Mouse (Mus musculus): Measurements from ENCODE around the gene Atp8a1. TPM values are rescaled to one million over a fixed set of nuclear protein-coding genes. Genes with fewer than 3 reads are reported as not detected.

Atp8a1 gene
- polyA plus RNA-seq, 1 experiment = 20.6 TPM

DNA sequence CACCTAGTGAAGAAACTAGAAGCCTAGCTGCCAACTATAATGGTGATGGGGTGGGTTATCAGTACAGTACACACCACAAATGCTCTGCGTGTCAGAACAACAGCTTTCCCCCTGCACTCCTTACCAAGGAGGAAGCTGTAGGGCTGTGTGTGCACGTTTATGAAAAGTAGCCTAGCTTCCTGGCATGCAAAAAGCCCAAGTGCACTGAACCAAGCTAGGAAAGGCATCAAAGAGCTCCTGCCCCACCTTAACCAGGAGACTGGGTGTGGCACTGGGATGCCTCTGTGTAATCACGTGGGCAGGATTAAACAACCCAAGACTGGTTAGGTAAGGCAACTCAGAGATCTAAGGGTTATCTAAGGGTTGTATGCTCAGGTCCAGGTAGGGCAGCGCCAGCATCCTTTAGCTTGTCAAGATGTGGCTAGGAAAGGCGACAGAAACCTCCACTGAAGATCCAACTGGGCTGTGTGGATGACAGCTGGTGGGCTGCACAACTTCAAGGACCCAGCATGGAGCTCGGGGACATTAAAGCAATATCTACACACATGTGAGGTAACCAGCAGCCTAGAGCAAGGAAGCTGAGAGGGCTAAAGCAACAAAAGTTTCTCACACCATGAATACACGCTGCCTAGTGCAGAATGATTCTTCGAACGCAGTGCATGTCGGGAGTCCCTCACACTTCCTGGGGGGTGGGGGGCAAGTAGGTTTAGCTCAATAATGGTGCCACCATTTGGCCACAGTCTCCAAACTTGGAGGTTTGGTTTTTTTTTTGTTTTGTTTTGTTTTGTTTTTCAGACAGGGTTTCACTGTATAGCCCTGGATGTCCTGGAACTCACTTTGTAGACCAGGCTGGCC, 15.7 kb downstream of the Atp8a1 start:
- no peak overlapping the region for H3K4me3 ChIP-seq (ENCODE audit: low read depth, low read length)
- no peaks in the 10 kb centered on the region; the same call in 1 of the 2 replicates for H3K36me3 ChIP-seq (ENCODE audit: control insufficient read depth, insufficient read depth, low read length, poor library complexity, severe bottlenecking)
- H3K9ac ChIP-seq (ENCODE audit: low read depth, poor library complexity, severe bottlenecking) = no peak overlapping the region
- H3K4me1 ChIP-seq (ENCODE audit: control insufficient read depth, insufficient read depth, low read length) = peaks cover 2% of the 10 kb centered on the region
- H3K27ac ChIP-seq (ENCODE audit: insufficient read depth, low read length) = no peak overlapping the region
- peaks cover 7% of the 10 kb centered on the region for H3K9me3 ChIP-seq (replicated peaks; ENCODE audit: control insufficient read depth, insufficient read depth, low read length, poor library complexity, severe bottlenecking)
- no peaks in the 10 kb centered on the region for H3K27me3 ChIP-seq (ENCODE audit: control insufficient read depth, insufficient read depth, low read length, poor library complexity, severe bottlenecking)
- TF ChIP-seq EP300 (IDR thresholded peaks at IDR 0.05; ENCODE audit: insufficient read depth, low read depth, low read length) = no peak
- TF ChIP-seq POLR2A (IDR thresholded peaks at IDR 0.05; ENCODE audit: insufficient read depth, low read length) = no peak
- no peak for TF ChIP-seq CTCF (IDR thresholded peaks at IDR 0.05; ENCODE audit: low read depth, low read length)

DNA sequence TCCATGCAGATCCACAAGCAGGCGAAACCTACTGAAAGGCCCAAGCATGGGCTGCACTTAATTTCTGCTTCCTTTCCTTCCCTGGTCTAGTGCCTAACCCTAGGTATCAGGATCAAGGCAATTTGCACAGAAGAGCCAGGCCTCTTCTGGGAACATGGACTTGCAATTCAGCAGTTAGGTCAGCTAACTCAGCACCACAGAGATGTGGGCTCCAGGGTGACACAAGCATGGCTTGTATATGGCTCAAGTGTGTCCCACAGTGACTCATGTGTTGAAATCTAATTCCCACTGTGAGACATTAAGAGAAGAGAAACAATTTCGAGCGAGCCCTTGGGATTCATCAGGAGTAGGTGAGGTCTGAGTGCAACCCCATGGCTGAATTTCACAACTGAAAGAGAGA, 18.9 kb downstream of the Atp8a1 start:
- H3K4me1 ChIP-seq (ENCODE audit: control insufficient read depth, insufficient read depth, low read length) = peaks cover 2% of the 10 kb centered on the region
- H3K27ac ChIP-seq (ENCODE audit: insufficient read depth, low read length) = no peak overlapping the region
- TF ChIP-seq EP300 (IDR thresholded peaks at IDR 0.05; ENCODE audit: insufficient read depth, low read depth, low read length) = no peak
- TF ChIP-seq POLR2A (IDR thresholded peaks at IDR 0.05; ENCODE audit: insufficient read depth, low read length) = no peak
- no peak for TF ChIP-seq CTCF (IDR thresholded peaks at IDR 0.05; ENCODE audit: low read depth, low read length)
- no peaks in the 10 kb centered on the region for H3K36me3 ChIP-seq (ENCODE audit: control insufficient read depth, insufficient read depth, low read length, poor library complexity, severe bottlenecking)
- no peak overlapping the region for H3K9ac ChIP-seq (ENCODE audit: low read depth, poor library complexity, severe bottlenecking)
- H3K9me3 ChIP-seq (replicated peaks; ENCODE audit: control insufficient read depth, insufficient read depth, low read length, poor library complexity, severe bottlenecking) = no peaks in the 10 kb centered on the region; the same call in 1 of the 2 replicates
- no peak overlapping the region for H3K4me3 ChIP-seq (ENCODE audit: low read depth, low read length)
- no peaks in the 10 kb centered on the region for H3K27me3 ChIP-seq (ENCODE audit: control insufficient read depth, insufficient read depth, low read length, poor library complexity, severe bottlenecking)

DNA sequence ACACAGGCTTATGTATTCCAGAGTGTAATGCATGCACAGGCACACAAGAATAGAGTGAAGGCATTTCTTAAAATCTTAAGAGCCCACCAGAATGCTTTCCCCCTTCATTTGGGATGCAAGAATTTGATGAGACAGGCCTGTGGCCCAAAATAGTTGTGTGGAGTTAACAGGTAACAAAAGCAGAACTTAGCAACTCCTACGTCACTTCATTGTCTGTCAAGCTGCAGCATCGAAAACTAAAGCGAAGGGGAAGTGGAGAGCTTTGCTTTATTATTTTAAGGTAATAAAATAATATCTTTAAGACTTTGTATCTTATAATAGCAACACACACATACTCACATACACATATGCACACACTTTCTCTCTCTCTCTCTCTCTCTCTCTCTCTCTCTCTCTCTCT, 20.3 kb downstream of the Atp8a1 start:
- H3K27ac ChIP-seq (ENCODE audit: insufficient read depth, low read length) = no peak overlapping the region
- no peaks in the 10 kb centered on the region for H3K9me3 ChIP-seq (replicated peaks; ENCODE audit: control insufficient read depth, insufficient read depth, low read length, poor library complexity, severe bottlenecking)
- no peaks in the 10 kb centered on the region for H3K27me3 ChIP-seq (ENCODE audit: control insufficient read depth, insufficient read depth, low read length, poor library complexity, severe bottlenecking)
- no peaks in the 10 kb centered on the region for H3K36me3 ChIP-seq (ENCODE audit: control insufficient read depth, insufficient read depth, low read length, poor library complexity, severe bottlenecking)
- H3K4me1 ChIP-seq (ENCODE audit: control insufficient read depth, insufficient read depth, low read length) = peaks cover 2% of the 10 kb centered on the region
- H3K9ac ChIP-seq (ENCODE audit: low read depth, poor library complexity, severe bottlenecking) = no peak overlapping the region
- no peak for TF ChIP-seq POLR2A (IDR thresholded peaks at IDR 0.05; ENCODE audit: insufficient read depth, low read length)
- TF ChIP-seq CTCF (IDR thresholded peaks at IDR 0.05; ENCODE audit: low read depth, low read length) = no peak
- TF ChIP-seq EP300 (IDR thresholded peaks at IDR 0.05; ENCODE audit: insufficient read depth, low read depth, low read length) = no peak
- no peak overlapping the region for H3K4me3 ChIP-seq (ENCODE audit: low read depth, low read length)

DNA sequence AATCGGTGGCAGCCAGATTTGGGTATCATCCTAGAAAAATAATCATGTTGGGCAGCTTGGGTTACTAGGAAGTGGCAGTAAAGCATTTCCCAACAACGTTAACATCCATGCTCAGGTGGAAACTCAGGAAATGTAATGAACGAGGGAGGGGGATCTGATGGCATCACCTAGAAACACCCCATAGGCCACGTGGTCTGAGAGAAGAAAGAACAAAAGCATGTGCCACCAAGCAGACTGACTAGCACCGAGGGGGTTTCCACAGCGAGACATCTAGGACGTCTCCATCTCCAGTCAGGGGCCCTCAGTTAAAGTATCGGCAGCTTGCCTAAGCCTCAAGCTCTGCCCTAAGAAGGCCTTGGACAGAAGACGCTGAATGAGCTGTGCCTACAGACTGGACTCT, 21.0 kb downstream of the Atp8a1 start:
- Histone ChIP-seq H3K27me3 (ENCODE audit: control insufficient read depth, insufficient read depth, low read length, poor library complexity, severe bottlenecking) (no peaks in the 10 kb centered on the region), H3K4me3 (ENCODE audit: low read depth, low read length) (no peak overlapping the region), H3K27ac (ENCODE audit: insufficient read depth, low read length) (no peak overlapping the region), H3K9me3 (replicated peaks; ENCODE audit: control insufficient read depth, insufficient read depth, low read length, poor library complexity, severe bottlenecking) (no peaks in the 10 kb centered on the region), H3K9ac (ENCODE audit: low read depth, poor library complexity, severe bottlenecking) (no peak overlapping the region), H3K4me1 (ENCODE audit: control insufficient read depth, insufficient read depth, low read length) (peaks cover 1% of the 10 kb centered on the region), H3K36me3 (ENCODE audit: control insufficient read depth, insufficient read depth, low read length, poor library complexity, severe bottlenecking) (no peaks in the 10 kb centered on the region)
- TF ChIP-seq POLR2A (IDR thresholded peaks at IDR 0.05; ENCODE audit: insufficient read depth, low read length) (no peak), EP300 (IDR thresholded peaks at IDR 0.05; ENCODE audit: insufficient read depth, low read depth, low read length) (no peak), CTCF (IDR thresholded peaks at IDR 0.05; ENCODE audit: low read depth, low read length) (no peak)

- TF ChIP-seq POLR2A (IDR thresholded peaks at IDR 0.05; ENCODE audit: insufficient read depth, low read length) = no peak
- no peaks in the 10 kb centered on the region for H3K36me3 ChIP-seq (ENCODE audit: control insufficient read depth, insufficient read depth, low read length, poor library complexity, severe bottlenecking)
- no peak overlapping the region for H3K27ac ChIP-seq (ENCODE audit: insufficient read depth, low read length)
- H3K9ac ChIP-seq (ENCODE audit: low read depth, poor library complexity, severe bottlenecking) = no peak overlapping the region
- H3K4me3 ChIP-seq (ENCODE audit: low read depth, low read length) = no peak overlapping the region
- H3K27me3 ChIP-seq (ENCODE audit: control insufficient read depth, insufficient read depth, low read length, poor library complexity, severe bottlenecking) = no peaks in the 10 kb centered on the region
- no peaks in the 10 kb centered on the region for H3K4me1 ChIP-seq (ENCODE audit: control insufficient read depth, insufficient read depth, low read length)
- no peaks in the 10 kb centered on the region for H3K9me3 ChIP-seq (replicated peaks; ENCODE audit: control insufficient read depth, insufficient read depth, low read length, poor library complexity, severe bottlenecking)
Observed at GRCm38 (mm10) chr5:67824600-67824999, 22.6 kb downstream of the Atp8a1 start.

GRCm38 (mm10) chr5:67823771-67824170, 23.5 kb downstream of the Atp8a1 start:
- Histone ChIP-seq H3K9me3 (replicated peaks; ENCODE audit: control insufficient read depth, insufficient read depth, low read length, poor library complexity, severe bottlenecking) (no peaks in the 10 kb centered on the region), H3K4me1 (ENCODE audit: control insufficient read depth, insufficient read depth, low read length) (no peaks in the 10 kb centered on the region), H3K27me3 (ENCODE audit: control insufficient read depth, insufficient read depth, low read length, poor library complexity, severe bottlenecking) (no peaks in the 10 kb centered on the region), H3K9ac (ENCODE audit: low read depth, poor library complexity, severe bottlenecking) (no peak overlapping the region), H3K4me3 (ENCODE audit: low read depth, low read length) (no peak overlapping the region), H3K36me3 (ENCODE audit: control insufficient read depth, insufficient read depth, low read length, poor library complexity, severe bottlenecking) (no peaks in the 10 kb centered on the region), H3K27ac (ENCODE audit: insufficient read depth, low read length) (no peak overlapping the region)
- TF ChIP-seq CTCF (IDR thresholded peaks at IDR 0.05; ENCODE audit: low read depth, low read length) (no peak), POLR2A (IDR thresholded peaks at IDR 0.05; ENCODE audit: insufficient read depth, low read length) (no peak), EP300 (IDR thresholded peaks at IDR 0.05; ENCODE audit: insufficient read depth, low read depth, low read length) (no peak)
